Mouse (Mus musculus) heart, embryonic 16.5 days (tissue): ENCODE results near the gene Ripor3. TPM values are rescaled to one million over a fixed set of nuclear protein-coding genes. Genes with fewer than 3 reads are reported as not detected.

Experiments
- ATAC-seq: fragments of 200-750 bp; cut with Nextera tagmentation; replicated peaks from 2 replicates; pipeline ENCODE4 v1.8.0; 2017; ENCODE audit warnings: moderate number of reproducible peaks; ENCODE audit not compliant: insufficient read depth, low FRiP score; ENCODE audit errors: extremely low read depth
- H3K27ac ChIP-seq: fragments of 300-500 bp; sonication (generic); 2 replicates; pipeline ENCODE4 v1.5.1; 2014; ENCODE audit warnings: mild to moderate bottlenecking, low read length, control low read depth, moderate library complexity
- H3K27me3 ChIP-seq: fragments of 300-500 bp; sonication (generic); 2 replicates; pipeline ENCODE4 v1.6.1; 2014; ENCODE audit warnings: low read length, mixed read lengths; ENCODE audit not compliant: control insufficient read depth, insufficient read depth
- H3K36me3 ChIP-seq: fragments of 300-500 bp; sonication (generic); 2 replicates; pipeline ENCODE4 v1.6.1; 2014; ENCODE audit not compliant: control insufficient read depth, insufficient read depth
- H3K4me1 ChIP-seq: fragments of 300-500 bp; sonication (generic); 2 replicates; pipeline ENCODE4 v1.6.1; 2014; ENCODE audit warnings: low read length, mixed read lengths; ENCODE audit not compliant: control insufficient read depth, insufficient read depth
- H3K4me2 ChIP-seq: fragments of 300-500 bp; sonication (generic); 2 replicates; pipeline ENCODE4 v1.6.1; 2014; ENCODE audit warnings: low read depth, mild to moderate bottlenecking, control low read depth, low read length
- H3K4me3 ChIP-seq: fragments of 300-500 bp; sonication (generic); 2 replicates; pipeline ENCODE4 v1.5.1; 2014; ENCODE audit warnings: mild to moderate bottlenecking, control low read depth, low read length
- H3K9ac ChIP-seq: fragments of 300-500 bp; sonication (generic); 2 replicates; pipeline ENCODE4 v1.6.1; 2014; ENCODE audit warnings: low read length, control low read depth
- H3K9me3 ChIP-seq: fragments of 300-500 bp; sonication (generic); replicated peaks from 2 replicates; pipeline ENCODE4 v1.6.1; 2016; ENCODE audit warnings: low read length; ENCODE audit not compliant: control insufficient read depth
- WGBS: fragments of 180-500 bp; shearing (Covaris S2); extraction: QIAGEN DNeasy Blood & Tissue Kit; methylation state at CpG from one replicate; pipeline ENCODE4 v1.1.7; 2014; 5-methylcytosine and 5-hydroxymethylcytosine counted together
- polyA plus RNA-seq: library from polyadenylated mRNA; unstranded; fragments of >200 nt; fragmentation: Nextera tagmentation; extraction: Ambion mirVana; gene quantifications from 2 replicates; pipeline ENCODE4 v1.2.1, GENCODE M21; 2015

Gene Ripor3
- polyA plus RNA-seq, 1 experiment from 2014 or later = 0.84 TPM

DNA sequence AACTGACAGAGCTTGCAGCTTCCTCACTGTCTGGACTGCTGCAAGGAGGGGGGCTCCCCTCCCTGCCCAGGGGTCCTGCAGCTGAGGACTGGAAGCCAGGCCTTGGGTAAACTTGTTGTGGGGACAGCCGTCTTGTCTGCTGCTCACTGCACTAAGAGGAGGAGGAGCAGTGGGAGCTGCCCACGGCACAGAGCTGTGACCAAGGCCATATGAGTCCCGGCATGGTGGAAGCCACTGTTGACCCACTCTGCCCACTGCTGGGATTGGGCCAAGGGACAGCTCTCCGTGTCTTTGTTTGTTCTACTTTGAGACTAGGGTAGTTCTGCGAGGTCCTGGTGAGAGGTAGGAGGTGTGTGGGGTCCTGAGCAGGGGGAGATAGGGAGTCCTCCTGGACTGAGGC lies 38.3 kb downstream of the Ripor3 start:
- Histone ChIP-seq H3K27me3 (no peaks in the 10 kb centered on the region), H3K4me2 (no peak overlapping the region), H3K27ac (0 out of 2 replicates have a peak overlapping the region, but pooled peaks have one; percentile 34), H3K9ac (no peak overlapping the region), H3K36me3 (peaks cover 38% of the 10 kb centered on the region), H3K4me3 (no peak overlapping the region), H3K9me3 (no peaks in the 10 kb centered on the region), H3K4me1 (peaks cover 14% of the 10 kb centered on the region)
- no peak for ATAC-seq
- WGBS = 37% methylated on average over 5 of the region's 5 CpGs

- H3K36me3 ChIP-seq = peaks cover 39% of the 10 kb centered on the region
- no peak overlapping the region for H3K27ac ChIP-seq
- H3K4me1 ChIP-seq = peaks cover 14% of the 10 kb centered on the region
- H3K4me2 ChIP-seq = no peak overlapping the region
- no peak overlapping the region for H3K9ac ChIP-seq
- no peak for ATAC-seq
- no peaks in the 10 kb centered on the region for H3K9me3 ChIP-seq
- no peak overlapping the region for H3K4me3 ChIP-seq
- 86% methylated on average over 10 of the region's 10 CpGs for WGBS
- no peaks in the 10 kb centered on the region for H3K27me3 ChIP-seq
Observed at GRCm38 (mm10) chr2:167969851-167970541, 40.4 kb downstream of the Ripor3 start.

- Histone ChIP-seq H3K9ac (no peak overlapping the region), H3K4me1 (peaks cover 24% of the 10 kb centered on the region), H3K27me3 (no peaks in the 10 kb centered on the region), H3K27ac (no peak overlapping the region), H3K36me3 (peaks cover 34% of the 10 kb centered on the region), H3K4me3 (no peak overlapping the region), H3K4me2 (no peak overlapping the region), H3K9me3 (no peaks in the 10 kb centered on the region)
- 93% methylated on average over 7 of the region's 7 CpGs for WGBS
- no peak for ATAC-seq
Observed at GRCm38 (mm10) chr2:167968504-167968903, 41.9 kb downstream of the Ripor3 start.

GRCm38 (mm10) chr2:167965911-167966310 lies 44.5 kb downstream of the Ripor3 start:
- no peaks in the 10 kb centered on the region for H3K9me3 ChIP-seq
- peaks cover 31% of the 10 kb centered on the region for H3K4me1 ChIP-seq
- no peak for ATAC-seq
- H3K27ac ChIP-seq = no peak overlapping the region
- 80% methylated on average over 3 of the region's 3 CpGs for WGBS
- H3K36me3 ChIP-seq = peaks cover 34% of the 10 kb centered on the region
- no peaks in the 10 kb centered on the region for H3K27me3 ChIP-seq
- H3K4me3 ChIP-seq = no peak overlapping the region
- H3K4me2 ChIP-seq = no peak overlapping the region
- H3K9ac ChIP-seq = no peak overlapping the region

- no peak for ATAC-seq
- Histone ChIP-seq H3K9me3 (no peaks in the 10 kb centered on the region), H3K36me3 (peaks cover 32% of the 10 kb centered on the region), H3K4me2 (no peak overlapping the region), H3K4me1 (peaks cover 47% of the 10 kb centered on the region), H3K27ac (no peak overlapping the region), H3K4me3 (no peak overlapping the region), H3K27me3 (no peaks in the 10 kb centered on the region), H3K9ac (no peak overlapping the region)
- 61% methylated on average over 9 of the region's 9 CpGs for WGBS
Observed at GRCm38 (mm10) chr2:167964320-167964719, 46.1 kb downstream of the Ripor3 start.

- Histone ChIP-seq H3K36me3 (peaks cover 29% of the 10 kb centered on the region), H3K4me1 (peaks cover 51% of the 10 kb centered on the region), H3K27ac (no peak overlapping the region), H3K4me3 (no peak overlapping the region), H3K4me2 (no peak overlapping the region), H3K27me3 (no peaks in the 10 kb centered on the region), H3K9ac (no peak overlapping the region), H3K9me3 (no peaks in the 10 kb centered on the region)
- WGBS = 78% methylated on average over 9 of the region's 9 CpGs
- no peak for ATAC-seq
Observed at GRCm38 (mm10) chr2:167963778-167964300, 46.6 kb downstream of the Ripor3 start.

DNA sequence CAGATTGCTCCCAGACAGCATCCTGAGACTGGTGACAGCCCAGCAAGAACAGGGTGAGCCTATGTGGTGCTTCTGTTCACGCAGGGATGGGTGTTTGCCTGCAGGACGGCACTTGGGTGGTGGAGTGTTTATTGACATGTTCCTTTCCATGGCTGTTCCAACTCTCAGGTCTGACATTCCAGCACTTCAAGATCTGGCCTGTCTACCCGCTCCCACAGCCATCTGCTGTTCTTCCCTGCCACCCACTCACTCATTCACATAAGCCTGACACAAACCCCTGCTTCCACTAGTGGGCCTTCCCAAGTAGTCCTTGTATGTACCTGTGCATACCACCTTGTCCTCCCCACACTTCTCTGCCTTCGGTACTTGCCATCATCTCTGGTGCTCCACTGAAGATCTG lies 47.2 kb downstream of the Ripor3 start:
- Histone ChIP-seq H3K27ac (peak overlapping the region; percentile 52; the same call in 1 of the 2 replicates), H3K36me3 (peaks cover 29% of the 10 kb centered on the region), H3K27me3 (no peaks in the 10 kb centered on the region), H3K4me1 (peaks cover 58% of the 10 kb centered on the region), H3K9me3 (no peaks in the 10 kb centered on the region), H3K4me2 (no peak overlapping the region), H3K4me3 (no peak overlapping the region), H3K9ac (no peak overlapping the region)
- ATAC-seq = peak; percentile 35; the same call in 1 of the 2 replicates
- WGBS = 49% methylated on average over 4 of the region's 4 CpGs

GRCm38 (mm10) chr2:167962347-167962746 lies 48.1 kb downstream of the Ripor3 start:
- ATAC-seq = no peak
- H3K4me2 ChIP-seq = no peak overlapping the region
- no peak overlapping the region for H3K4me3 ChIP-seq
- WGBS = 75% methylated on average over 6 of the region's 6 CpGs
- no peaks in the 10 kb centered on the region for H3K27me3 ChIP-seq
- H3K4me1 ChIP-seq = peaks cover 65% of the 10 kb centered on the region
- peaks cover 22% of the 10 kb centered on the region for H3K36me3 ChIP-seq
- H3K9me3 ChIP-seq = no peaks in the 10 kb centered on the region
- peak overlapping the region; percentile 52; the same call in 1 of the 2 replicates for H3K27ac ChIP-seq
- H3K9ac ChIP-seq = peak overlapping the region; percentile 2; the same call in 1 of the 2 replicates

GRCm38 (mm10) chr2:167960584-167960983 lies 49.8 kb downstream of the Ripor3 start:
- WGBS = 78% methylated on average over 8 of the region's 8 CpGs
- no peak overlapping the region for H3K9ac ChIP-seq
- no peak for ATAC-seq
- peak overlapping the region; percentile 20; the same call in 1 of the 2 replicates for H3K27ac ChIP-seq
- H3K4me2 ChIP-seq = no peak overlapping the region
- no peak overlapping the region for H3K4me3 ChIP-seq
- no peaks in the 10 kb centered on the region for H3K27me3 ChIP-seq
- H3K4me1 ChIP-seq = peaks cover 65% of the 10 kb centered on the region
- no peaks in the 10 kb centered on the region for H3K9me3 ChIP-seq
- peaks cover 14% of the 10 kb centered on the region for H3K36me3 ChIP-seq
